Mouse (Mus musculus) adrenal gland, postnatal 36 days (tissue): ENCODE results near the gene Lyve1. TPM values are rescaled to one million over a fixed set of nuclear protein-coding genes. Genes with fewer than 3 reads are reported as not detected.

Source experiments
- DNase-seq, 2 experiments: peaks; one replicate each; pipeline ENCODE4 v3.0.0; 2021; ENCODE audit warnings: mixed read lengths in 1 of 2
- microRNA-seq: library from miRNA; unstranded; fragments of <30 nt; microRNA quantifications from one replicate; pipeline ENCODE4 v1.2.0, GENCODE M21; 2021
- total RNA-seq, 2 experiments: library from RNA; stranded (reverse); gene quantifications; 2 replicates each; pipeline ENCODE4 v1.2.3; 2021

The Lyve1 gene
- total RNA-seq, 2 experiments from 2014 or later: 7.2 to 15.7 TPM

- DNase-seq: no peak
These were observed 53.2 kb downstream of the Lyve1 start for GRCm38 (mm10) chr7:110809585-110810557.

- no peak for DNase-seq
These were observed 54.1 kb downstream of the Lyve1 start for GRCm38 (mm10) chr7:110808962-110809361.

DNA sequence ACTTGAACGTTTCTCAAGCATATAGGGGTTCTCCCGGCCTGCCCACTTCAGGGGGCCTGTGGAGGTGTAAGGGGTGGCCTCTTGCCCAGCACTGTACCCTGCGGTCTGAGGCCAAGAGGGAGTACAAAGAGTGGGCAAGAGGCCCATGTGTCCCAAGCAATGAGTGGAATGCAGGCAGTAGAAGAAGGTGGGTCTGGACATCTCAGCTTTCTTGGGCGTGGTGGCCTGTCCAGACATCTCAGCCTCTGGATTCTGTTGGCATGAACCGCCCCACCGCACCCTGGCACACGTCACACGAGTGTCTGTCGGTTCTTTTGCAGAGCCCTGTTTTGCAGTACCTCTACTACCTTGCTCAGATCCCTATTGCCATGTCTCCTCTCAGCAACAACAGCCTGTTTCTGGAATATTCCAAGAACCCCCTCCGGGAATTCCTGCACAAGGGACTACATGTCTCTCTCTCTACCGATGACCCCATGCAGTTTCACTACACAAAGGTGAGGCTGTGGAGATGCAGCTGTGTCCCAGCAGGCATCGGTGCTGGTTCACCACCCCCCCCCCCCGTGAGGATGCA, 55.5 kb downstream of the Lyve1 start:
- DNase-seq: no peak

DNA sequence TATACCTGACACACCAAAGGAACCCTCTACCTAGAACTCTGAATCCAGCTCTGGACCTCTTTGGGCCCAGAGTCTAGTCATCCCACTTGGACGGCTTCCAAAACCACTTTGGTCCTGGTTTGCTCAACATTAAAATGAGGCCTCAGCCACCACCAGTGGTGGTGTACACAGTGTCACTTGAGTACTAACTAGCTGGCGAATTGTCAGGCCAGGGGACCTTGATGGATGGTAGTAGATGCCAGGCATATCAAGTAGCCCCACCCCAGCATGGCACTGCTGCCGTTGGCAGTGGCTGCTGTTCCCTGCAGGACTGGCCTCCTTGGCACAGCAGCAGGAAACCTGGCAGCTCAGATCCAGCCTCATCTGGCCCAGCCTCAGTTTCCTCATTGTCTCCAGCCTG, 58.8 kb downstream of the Lyve1 start:
- DNase-seq: peak; percentile 65 to 70

DNA sequence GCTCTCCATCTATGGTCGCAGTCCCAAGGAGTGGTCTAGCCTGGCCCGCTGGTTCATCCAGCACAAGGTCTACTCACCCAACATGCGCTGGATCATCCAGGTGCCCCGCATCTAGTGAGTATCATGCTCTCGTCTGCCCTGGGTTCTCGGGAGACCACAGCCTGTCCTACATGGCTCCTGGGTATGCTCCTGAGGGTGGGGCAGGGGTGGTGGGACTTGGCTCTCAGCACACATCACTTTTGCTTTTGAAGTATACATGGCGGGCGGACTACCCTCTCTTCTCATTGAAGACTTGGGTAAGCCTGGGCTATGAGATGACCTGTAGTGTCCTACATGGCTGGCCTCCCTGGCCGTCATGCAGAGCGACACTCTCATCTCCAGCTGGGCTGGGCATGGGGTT, 59.9 kb downstream of the Lyve1 start:
- no peak for DNase-seq

DNA sequence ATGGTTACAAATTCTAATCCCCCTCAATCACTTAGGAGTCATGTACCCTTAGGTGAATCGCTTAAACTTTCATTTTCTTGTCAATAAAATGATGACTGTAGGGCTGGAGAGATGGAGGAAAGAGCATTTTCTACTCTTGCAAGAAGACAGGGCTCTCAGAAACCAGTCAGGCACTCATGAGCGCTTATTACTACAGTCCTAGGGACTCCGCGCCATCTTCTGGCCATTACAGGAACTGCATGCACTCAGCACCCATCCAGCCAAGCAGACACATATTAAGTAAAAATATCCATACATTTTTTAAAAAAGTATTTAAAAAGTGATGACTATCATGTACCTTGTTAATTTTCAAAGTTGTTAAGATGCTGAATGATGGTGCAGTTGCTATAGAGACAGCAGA, 62.0 kb downstream of the Lyve1 start:
- DNase-seq: peak; percentile 80 to 82

Small RNA genes within 50 kb of the gene (microRNA-seq; reads per million reads assigned to microRNA genes)
- not detected for gene Gm47282

Other genes with a start within 250 kb of the Lyve1 start
- gene Sbf2, start 248.3 kb downstream of the Lyve1 start, total RNA-seq: 10 to 100 TPM; 44.8 to 48.5 TPM
- gene Adm, start 235.6 kb downstream of the Lyve1 start, total RNA-seq: 10 to 100 TPM; 13.6 to 13.7 TPM
- 10 to 100 TPM; 13.9 to 14.7 TPM for gene Ampd3, start 95.0 kb downstream of the Lyve1 start, total RNA-seq
- 10 to 100 TPM; 46.8 to 76.2 TPM for gene Rnf141, start 18.8 kb downstream of the Lyve1 start, total RNA-seq
- gene Mrvi1, start 119.2 kb upstream of the Lyve1 start, total RNA-seq: 10 to 100 TPM; 10.8 to 16.3 TPM
- gene Ctr9, start 165.7 kb upstream of the Lyve1 start, total RNA-seq: 10 to 100 TPM; 39.6 to 52.4 TPM
- gene Eif4g2, start 219.8 kb upstream of the Lyve1 start, total RNA-seq: 1,000 to 10,000 TPM; 1,018 to 1,041 TPM